Mouse (Mus musculus) c-Kit-positive CD71-positive TER-119-positive erythroid progenitor cells, embryonic 14.5 days (primary cell): ENCODE data around the gene Exoc3l2.

ENCODE experiments used
- DNase-seq: peaks from one replicate; pipeline ENCODE4 v3.0.0-alpha.2; 2013; ENCODE audit warnings: low spot score

Gene Exoc3l2

GRCm38 (mm10) chr7:19456628-19457027 lies 6.5 kb upstream of the Exoc3l2 start:
- DNase-seq: no peak

GRCm38 (mm10) chr7:19457414-19458071 lies 5.6 kb upstream of the Exoc3l2 start:
- DNase-seq: no peak

GRCm38 (mm10) chr7:19458072-19458486 lies 5.1 kb upstream of the Exoc3l2 start:
- no peak for DNase-seq

GRCm38 (mm10) chr7:19458591-19459111 lies 4.5 kb upstream of the Exoc3l2 start, which contains the start of gene Mark4:
Gene Mark4 (minus strand): TSS chr7:19458821.
- DNase-seq: peak; percentile 73

GRCm38 (mm10) chr7:19459144-19459870 lies 3.8 kb upstream of the Exoc3l2 start:
- DNase-seq: no peak

GRCm38 (mm10) chr7:19460500-19460899 lies 2.6 kb upstream of the Exoc3l2 start:
- DNase-seq: no peak

GRCm38 (mm10) chr7:19461488-19461887 lies 1.6 kb upstream of the Exoc3l2 start:
- peak; percentile 55 for DNase-seq

GRCm38 (mm10) chr7:19462443-19462842 lies 688 bp upstream of the Exoc3l2 start:
- no peak for DNase-seq

- no peak for DNase-seq
Measured at GRCm38 (mm10) chr7:19464367-19465307, 1.5 kb downstream of the Exoc3l2 start.

- no peak for DNase-seq
Measured at GRCm38 (mm10) chr7:19466602-19467145, 3.5 kb downstream of the Exoc3l2 start.

- DNase-seq: no peak
Measured at GRCm38 (mm10) chr7:19467638-19468037, 4.5 kb downstream of the Exoc3l2 start.

GRCm38 (mm10) chr7:19468279-19468678 lies 5.1 kb downstream of the Exoc3l2 start:
- DNase-seq: no peak

- no peak for DNase-seq
Measured at GRCm38 (mm10) chr7:19469404-19469803, 6.3 kb downstream of the Exoc3l2 start.

GRCm38 (mm10) chr7:19470308-19470707 lies 7.2 kb downstream of the Exoc3l2 start:
- no peak for DNase-seq

GRCm38 (mm10) chr7:19472403-19472802 lies 9.3 kb downstream of the Exoc3l2 start:
- DNase-seq: no peak

GRCm38 (mm10) chr7:19473875-19474443 lies 10.8 kb downstream of the Exoc3l2 start:
- no peak for DNase-seq

GRCm38 (mm10) chr7:19477084-19477483 lies 14.0 kb downstream of the Exoc3l2 start:
- no peak for DNase-seq

- DNase-seq: no peak
Measured at GRCm38 (mm10) chr7:19477624-19478384, 14.7 kb downstream of the Exoc3l2 start.

GRCm38 (mm10) chr7:19483281-19483680 lies 20.1 kb downstream of the Exoc3l2 start:
- DNase-seq: no peak

- DNase-seq: no peak
Measured at GRCm38 (mm10) chr7:19485488-19485887, 22.4 kb downstream of the Exoc3l2 start.

- no peak for DNase-seq
Measured at GRCm38 (mm10) chr7:19486549-19486948, 23.4 kb downstream of the Exoc3l2 start.
